Mouse (Mus musculus): Measurements from ENCODE around the gene Slc39a13. TPM values are rescaled to one million over a fixed set of nuclear protein-coding genes. Genes with fewer than 3 reads are reported as not detected.
"Not testable (repeated sequence)": the region's sequence is repeated elsewhere in the genome, so short reads cannot be mapped to it uniquely, and the experiment has no call there.

The Slc39a13 gene
- total RNA-seq, 2 experiments from 2014 or later, result 23.3 to 31.2 TPM

DNA sequence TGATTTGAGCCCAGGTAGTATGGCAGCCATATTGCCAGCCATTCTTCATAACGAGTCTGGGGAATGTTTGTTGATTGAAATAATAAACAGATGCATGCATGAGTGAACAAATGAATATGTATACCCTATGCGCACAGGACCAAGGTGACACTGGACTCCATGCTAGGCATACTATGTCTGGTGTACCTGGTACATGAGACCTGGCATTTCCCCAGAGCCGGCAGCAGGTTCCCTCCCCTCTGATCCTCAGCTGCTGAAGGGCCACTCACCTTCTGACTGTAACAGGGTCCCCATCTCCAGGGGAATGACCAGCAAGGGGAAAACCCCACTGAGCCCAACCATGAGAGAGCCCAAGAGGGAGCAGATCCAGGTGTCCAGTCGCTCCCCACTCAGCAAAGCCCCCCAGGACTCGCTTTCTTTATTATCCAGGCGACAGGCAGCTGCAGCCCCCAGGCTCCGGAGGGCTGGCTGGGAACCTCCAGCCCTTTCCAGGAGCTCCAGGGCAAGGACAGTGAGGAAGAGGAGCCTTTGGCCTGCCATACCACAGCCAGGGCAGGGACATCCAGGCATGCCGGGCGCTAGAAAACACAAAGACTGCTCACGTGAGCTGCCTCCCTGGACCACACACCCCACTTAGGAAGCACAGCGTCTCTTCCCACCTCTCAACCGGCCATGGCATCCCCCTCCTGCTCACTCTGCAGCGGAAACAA is 1.9 kb downstream of the Slc39a13 start:
- DNase-seq (ENCODE audit: extremely low spot score in 1 of 2, low spot score in 1 of 2), result no peak

- DNase-seq (ENCODE audit: extremely low spot score in 1 of 2, low spot score in 1 of 2), result no peak
Observed at GRCm38 (mm10) chr2:91066455-91066854, 3.8 kb downstream of the Slc39a13 start.

GRCm38 (mm10) chr2:91065544-91065943 is 4.7 kb downstream of the Slc39a13 start:
- DNase-seq (ENCODE audit: extremely low spot score in 1 of 2, low spot score in 1 of 2), result peak in 1 of 2 experiments; percentile 45

DNA sequence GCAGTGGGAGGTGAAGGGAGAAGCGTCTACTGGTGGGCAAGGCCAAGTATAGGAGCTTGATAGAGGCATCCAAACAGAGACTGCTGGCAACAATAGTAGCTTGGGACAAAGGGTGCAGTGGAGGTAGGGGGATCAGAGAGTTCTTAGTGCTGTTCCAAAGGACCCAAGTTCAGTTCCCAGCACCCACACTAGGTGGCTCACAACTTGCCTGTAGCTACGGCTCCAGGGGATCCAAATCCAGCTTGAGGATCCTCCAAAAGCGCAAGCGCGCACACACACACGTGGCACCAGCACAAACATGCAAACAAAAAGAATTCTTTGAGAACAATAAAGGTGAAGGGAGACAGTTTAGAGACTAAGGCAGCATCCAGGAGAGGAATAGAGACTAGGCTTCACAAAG is 6.0 kb downstream of the Slc39a13 start:
- DNase-seq (ENCODE audit: extremely low spot score in 1 of 2, low spot score in 1 of 2), result no peak

GRCm38 (mm10) chr2:91062779-91063606 is 7.2 kb downstream of the Slc39a13 start:
- DNase-seq (ENCODE audit: extremely low spot score in 1 of 2, low spot score in 1 of 2), result no peak

- DNase-seq (ENCODE audit: extremely low spot score in 1 of 2, low spot score in 1 of 2), result no peak
Observed at GRCm38 (mm10) chr2:91061849-91062481, 8.3 kb downstream of the Slc39a13 start.

- peak; percentile 63 to 81 for DNase-seq (ENCODE audit: extremely low spot score in 1 of 2, low spot score in 1 of 2)
Observed at GRCm38 (mm10) chr2:91060544-91061355, 9.5 kb downstream of the Slc39a13 start.

DNA sequence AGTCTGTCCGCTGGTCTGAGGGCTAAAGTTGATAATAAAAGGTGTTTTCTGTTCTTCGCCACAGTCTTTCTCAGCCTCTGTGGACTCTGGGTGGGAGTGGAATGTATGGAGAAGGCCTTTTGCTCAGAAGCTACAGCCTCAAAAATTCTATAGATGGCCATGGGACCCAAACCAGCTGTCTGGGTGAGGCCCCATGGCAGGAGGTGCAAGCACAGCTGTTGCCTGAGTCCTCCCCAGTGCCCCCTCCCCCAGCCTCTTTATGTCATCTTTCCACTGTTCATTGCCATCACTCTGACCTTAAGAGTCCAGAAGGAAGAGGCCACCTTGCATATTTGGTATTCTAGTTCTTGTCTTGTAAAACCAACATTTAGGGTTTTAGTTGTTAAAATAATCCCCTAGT is 10.8 kb downstream of the Slc39a13 start:
- no peak for DNase-seq (ENCODE audit: extremely low spot score in 1 of 2, low spot score in 1 of 2)

- no peak for DNase-seq (ENCODE audit: extremely low spot score in 1 of 2, low spot score in 1 of 2)
Observed at GRCm38 (mm10) chr2:91058435-91058834, 11.8 kb downstream of the Slc39a13 start.

- DNase-seq (ENCODE audit: extremely low spot score in 1 of 2, low spot score in 1 of 2), result peak; percentile 92 to 93
Observed at GRCm38 (mm10) chr2:91053934-91054382, 16.3 kb downstream of the Slc39a13 start, which contains the start of gene Psmc3. Psmc3 (plus strand) TSS chr2:91054009.

DNA sequence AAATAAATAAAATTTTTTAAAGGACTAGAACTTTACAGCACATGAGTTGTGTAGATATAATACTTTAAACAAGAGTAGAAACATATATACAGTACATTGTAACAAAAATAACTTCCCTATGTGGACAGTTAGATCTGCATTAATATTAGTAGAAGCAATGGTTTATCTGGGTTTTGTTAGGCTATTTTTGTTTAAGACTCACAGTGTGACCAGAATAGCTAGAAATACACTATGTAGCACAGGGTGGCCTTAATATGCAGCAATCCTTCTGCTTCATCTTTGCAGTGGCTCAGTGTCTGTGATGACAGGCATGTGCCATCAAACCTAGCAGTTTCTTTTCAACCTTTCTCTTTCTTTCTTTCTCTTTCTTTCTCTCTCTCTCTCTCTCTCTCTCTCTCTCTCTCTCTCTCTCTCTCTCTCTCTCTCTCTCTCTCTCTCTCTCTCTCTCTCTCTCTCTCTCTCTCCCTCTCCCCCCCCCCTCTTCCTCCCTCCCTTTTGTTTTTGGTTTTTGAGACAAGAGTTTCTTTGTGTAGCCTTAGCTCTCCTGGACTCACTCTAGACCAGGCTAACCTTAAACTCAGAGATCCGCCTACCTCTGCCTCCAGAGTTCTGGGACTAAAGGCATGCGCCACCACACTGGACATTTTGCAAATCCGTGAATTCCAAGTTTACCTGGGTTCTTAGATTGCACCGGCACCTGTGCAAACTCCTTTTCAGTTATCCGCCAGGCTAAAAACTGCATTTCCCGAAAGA is 16.9 kb downstream of the Slc39a13 start:
- DNase-seq (ENCODE audit: extremely low spot score in 1 of 2, low spot score in 1 of 2), result no peak

GRCm38 (mm10) chr2:91052752-91053151 is 17.5 kb downstream of the Slc39a13 start:
- no peak for DNase-seq (ENCODE audit: extremely low spot score in 1 of 2, low spot score in 1 of 2)

GRCm38 (mm10) chr2:91051917-91052316 is 18.3 kb downstream of the Slc39a13 start:
- DNase-seq (ENCODE audit: extremely low spot score in 1 of 2, low spot score in 1 of 2), result no peak

- DNase-seq (ENCODE audit: extremely low spot score in 1 of 2, low spot score in 1 of 2), result no peak
Observed at GRCm38 (mm10) chr2:91047359-91047758, 22.9 kb downstream of the Slc39a13 start.

DNA sequence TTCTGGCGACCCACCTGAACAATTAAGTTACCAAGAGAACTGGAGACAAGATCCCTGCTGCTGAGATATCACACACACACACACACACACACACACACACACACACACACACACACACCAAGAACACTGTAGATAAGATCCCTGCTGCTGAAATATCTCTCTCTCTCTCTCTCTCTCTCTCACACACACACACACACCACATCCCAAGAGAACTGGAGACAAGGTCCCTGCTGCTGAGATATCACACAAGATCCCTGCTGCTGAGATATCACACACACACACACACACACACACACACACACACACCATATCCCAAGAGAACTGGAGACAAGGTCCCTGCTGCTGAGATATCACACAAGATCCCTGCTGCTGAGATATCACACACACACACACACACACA is 24.4 kb downstream of the Slc39a13 start:
- not testable (repeated sequence) for DNase-seq (ENCODE audit: extremely low spot score in 1 of 2, low spot score in 1 of 2)

- no peak for DNase-seq (ENCODE audit: extremely low spot score in 1 of 2, low spot score in 1 of 2)
Observed at GRCm38 (mm10) chr2:91044727-91045126, 25.5 kb downstream of the Slc39a13 start.

DNA sequence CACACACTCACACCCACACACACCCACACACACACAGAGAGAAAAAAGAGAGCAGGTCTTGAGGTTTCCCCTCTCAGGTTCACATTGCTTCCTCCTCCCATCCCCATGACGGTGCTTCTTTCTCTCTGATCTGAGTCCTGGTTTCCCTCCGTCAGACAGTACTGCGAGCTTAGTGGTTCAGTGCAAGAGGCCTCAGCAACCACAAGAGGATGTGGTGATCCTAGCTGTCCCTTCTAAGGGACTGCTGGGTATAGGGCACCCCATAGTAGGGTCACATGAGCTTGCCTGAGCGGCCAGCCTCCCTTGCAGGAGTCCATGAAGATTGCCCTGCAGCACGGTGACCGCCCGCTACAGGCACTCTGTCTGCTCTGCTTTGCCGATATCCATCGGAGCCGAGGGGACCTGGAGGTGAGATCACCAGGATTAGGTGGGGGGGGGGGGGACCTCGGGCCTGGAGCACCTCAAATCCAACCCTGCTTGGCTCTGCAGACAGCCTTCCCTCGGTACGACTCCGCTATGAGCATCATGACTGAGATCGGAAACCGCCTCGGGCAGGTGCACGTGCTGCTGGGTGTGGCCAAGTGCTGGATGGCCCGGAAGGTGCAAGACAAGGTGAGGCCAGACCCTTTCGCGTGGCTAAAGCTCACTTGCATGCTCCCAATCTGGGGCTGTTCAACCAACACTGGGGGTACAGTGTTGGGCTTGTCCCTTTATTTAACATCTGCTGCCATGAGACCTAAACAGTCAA is 27.4 kb downstream of the Slc39a13 start:
- DNase-seq (ENCODE audit: extremely low spot score in 1 of 2, low spot score in 1 of 2), result no peak

DNA sequence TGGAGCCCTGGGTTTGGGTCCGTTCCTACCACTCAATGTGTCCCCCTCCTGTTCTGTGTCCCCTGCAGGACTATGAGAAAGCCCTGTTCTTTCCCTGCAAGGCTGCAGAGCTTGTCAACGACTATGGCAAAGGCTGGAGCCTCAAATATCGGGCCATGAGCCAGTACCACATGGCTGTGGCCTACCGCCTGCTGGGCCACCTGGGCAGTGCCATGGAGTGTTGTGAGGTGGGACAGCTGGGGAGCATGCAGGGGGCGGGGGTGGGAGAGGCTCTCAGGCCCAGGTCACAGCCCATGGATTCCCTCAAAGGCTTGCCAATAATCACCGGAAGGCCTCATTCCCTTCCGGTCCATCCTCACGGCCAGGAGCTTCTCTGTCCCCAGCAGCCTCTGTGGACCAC is 28.4 kb downstream of the Slc39a13 start:
- DNase-seq (ENCODE audit: extremely low spot score in 1 of 2, low spot score in 1 of 2), result no peak

DNA sequence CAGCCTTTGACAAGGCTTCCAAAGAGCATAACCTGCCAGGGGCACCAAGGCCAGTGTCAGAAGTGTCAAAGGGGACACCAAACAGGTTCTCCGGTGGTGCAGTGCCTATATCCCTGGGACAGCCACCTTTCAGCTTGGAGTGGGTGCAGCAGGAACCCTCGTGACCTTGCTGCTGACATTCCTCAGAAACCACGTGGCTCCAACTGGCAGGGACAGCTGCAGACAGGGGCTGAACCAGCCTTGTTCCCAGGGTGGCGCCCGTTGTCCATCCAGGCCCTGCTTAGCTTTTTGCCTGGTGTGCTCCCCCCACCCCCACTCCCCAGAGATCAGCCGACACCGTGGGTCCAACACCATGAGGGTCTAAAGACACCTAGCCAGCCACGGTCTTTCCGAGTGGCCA is 34.8 kb downstream of the Slc39a13 start, which contains the start of gene Rapsn:
Rapsn (plus strand) TSS at position 236 of the 400 bp plus-strand sequence.
- no peak for DNase-seq (ENCODE audit: extremely low spot score in 1 of 2, low spot score in 1 of 2)

All from layer of hippocampus, postnatal 25 days (tissue).